In the genomic region with DNA sequence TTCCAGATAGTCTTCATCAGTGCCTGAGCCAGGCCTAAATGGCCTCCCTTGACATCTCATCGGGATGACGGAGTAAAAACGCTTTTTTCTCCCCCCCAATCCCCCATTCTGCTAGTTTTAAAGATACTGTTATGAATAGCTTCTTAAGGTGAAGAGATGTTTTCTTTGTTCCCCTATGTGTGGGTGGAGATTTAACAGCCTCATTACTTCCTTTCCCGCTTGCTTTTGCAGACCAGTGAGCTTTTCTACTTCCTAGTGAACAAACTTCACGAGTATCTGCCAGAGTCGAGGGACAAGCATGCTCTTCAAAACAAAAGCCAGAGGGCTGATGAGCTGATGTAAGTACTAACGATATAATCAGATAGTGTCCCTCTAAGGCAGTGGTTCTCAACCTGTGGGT, we compare ENCODE assay signal across 31 mouse cellular contexts. TPM values are rescaled to one million over a fixed set of nuclear protein-coding genes. Genes with fewer than 3 reads are reported as not detected.
"Had no signal": no experiment of that assay in that cellular context is flagged by ENCODE, and none has a peak within 500 bp of the region (broad histone marks: within the 10 kb centered on the region; RNA-seq: fewer than 3 reads in every experiment).

No protein-coding gene starts in this region.

- H3K27ac ChIP-seq: embryonic facial prominence, embryonic 10.5 days; embryonic facial prominence, embryonic 12.5 days; embryonic facial prominence, embryonic 13.5 days; embryonic facial prominence, embryonic 15.5 days; forebrain, embryonic 10.5 days; forebrain, embryonic 12.5 days; forebrain, embryonic 13.5 days; forebrain, embryonic 15.5 days; gastrocnemius, adult 2 months; heart, adult 2 months had no signal

- ATAC-seq: forebrain, embryonic 13.5 days; forebrain, embryonic 14.5 days; forebrain, embryonic 15.5 days; forebrain, embryonic 16.5 days; forebrain, postnatal 0 days had no signal

- H3K4me2 ChIP-seq: embryonic facial prominence, embryonic 12.5 days; embryonic facial prominence, embryonic 13.5 days; embryonic facial prominence, embryonic 15.5 days; forebrain, embryonic 12.5 days; forebrain, embryonic 13.5 days; forebrain, embryonic 15.5 days had no signal

- H3K36me3 ChIP-seq: embryonic facial prominence, embryonic 10.5 days; embryonic facial prominence, embryonic 12.5 days; embryonic facial prominence, embryonic 13.5 days; embryonic facial prominence, embryonic 15.5 days; forebrain, embryonic 10.5 days; forebrain, embryonic 12.5 days; forebrain, embryonic 15.5 days had no signal

- H3K9me3 ChIP-seq: embryonic facial prominence, embryonic 13.5 days; embryonic facial prominence, embryonic 15.5 days; forebrain, embryonic 12.5 days; forebrain, embryonic 15.5 days had no signal

- H3K9ac ChIP-seq: embryonic facial prominence, embryonic 12.5 days; embryonic facial prominence, embryonic 13.5 days; embryonic facial prominence, embryonic 15.5 days; forebrain, embryonic 12.5 days; forebrain, embryonic 13.5 days; forebrain, embryonic 15.5 days; forebrain, postnatal 0 days had no signal

- H3K4me1 ChIP-seq: embryonic facial prominence, embryonic 10.5 days; embryonic facial prominence, embryonic 12.5 days; embryonic facial prominence, embryonic 13.5 days; embryonic facial prominence, embryonic 15.5 days; forebrain, embryonic 10.5 days; forebrain, embryonic 12.5 days; forebrain, embryonic 13.5 days; forebrain, embryonic 15.5 days had no signal

- H3K27me3 ChIP-seq: embryonic facial prominence, embryonic 12.5 days; embryonic facial prominence, embryonic 13.5 days; embryonic facial prominence, embryonic 15.5 days; forebrain, embryonic 12.5 days; forebrain, embryonic 13.5 days; forebrain, embryonic 15.5 days had no signal

- H3K4me3 ChIP-seq: embryonic facial prominence, embryonic 10.5 days; embryonic facial prominence, embryonic 12.5 days; embryonic facial prominence, embryonic 13.5 days; embryonic facial prominence, embryonic 15.5 days; erythroblast, embryonic 14.5 days; forebrain, embryonic 10.5 days; forebrain, embryonic 12.5 days; forebrain, embryonic 13.5 days; forebrain, embryonic 15.5 days; gastrocnemius, adult 2 months; heart, adult 2 months had no signal

- DNase-seq: cerebellum, adult 2 months; cerebellum, adult 8-10 months; cerebellum, adult 9-10 months; cerebellum, adult 9-11 months; cerebellum, postnatal 10 days; cerebellum, postnatal 14 days; cerebellum, postnatal 25 days; cerebellum, postnatal 36 days; embryo, embryonic 11 days; forebrain, postnatal 0 days; gastrocnemius, adult 2 months; gastrocnemius, postnatal 10 days; gastrocnemius, postnatal 14 days; gastrocnemius, postnatal 25 days; gastrocnemius, postnatal 36 days; heart, adult 18-20 months; heart, adult 2 months had no signal

RNA-seq across cellular contexts. Expression of a gene that starts 35.6 kb away (rescaled TPM):
- total RNA-seq: gastrocnemius, adult 18-20 months; gastrocnemius, adult 2 months; gastrocnemius, postnatal 10 days; gastrocnemius, postnatal 14 days; gastrocnemius, postnatal 25 days; gastrocnemius, postnatal 36 days; gastrocnemius, postnatal 4 days; heart, adult 18-20 months; heart, adult 2 months had no signal
- polyA plus RNA-seq: erythroblast, embryonic 14.5 days; forebrain, embryonic 13.5 days; gonadal fat pad, adult 2 months; heart, adult 2 months had no signal
